Mouse (Mus musculus): ENCODE results near the gene Ppp1r12a. TPM values are rescaled to one million over a fixed set of nuclear protein-coding genes. Genes with fewer than 3 reads are reported as not detected.
A peak's percentile ranks its signal among the peaks of the same experiment; 100 is the strongest.

Ppp1r12a gene
- 71.0 and 72.3 TPM in 2 replicates for polyA plus RNA-seq (2015; fragmentation: Nextera tagmentation; extraction: Ambion mirVana)

GRCm38 (mm10) chr10:108161261-108162256 is at the start of gene Ppp1r12a:
TSS of gene Ppp1r12a (plus strand) at chr10:108162193.
- Histone ChIP-seq H3K27ac (replicated peaks) (peak within 1 kb of the TSS; percentile 99), H3K4me1 (replicated peaks) (peaks cover 30% of the 10 kb centered on the region), H3K27me3 (no peaks in the 10 kb centered on the region), H3K9me3 (no peaks in the 10 kb centered on the region), H3K36me3 (no peaks in the 10 kb centered on the region), H3K4me2 (peak within 1 kb of the TSS; percentile 69), H3K9ac (peak within 1 kb of the TSS; percentile 100), H3K4me3 (peak within 1 kb of the TSS; percentile 99)
- peak; percentile 97 for ATAC-seq (ENCODE audit: low FRiP score, low read depth)
- WGBS, result under 1% methylated on average over 78 of the region's 89 CpGs

DNA sequence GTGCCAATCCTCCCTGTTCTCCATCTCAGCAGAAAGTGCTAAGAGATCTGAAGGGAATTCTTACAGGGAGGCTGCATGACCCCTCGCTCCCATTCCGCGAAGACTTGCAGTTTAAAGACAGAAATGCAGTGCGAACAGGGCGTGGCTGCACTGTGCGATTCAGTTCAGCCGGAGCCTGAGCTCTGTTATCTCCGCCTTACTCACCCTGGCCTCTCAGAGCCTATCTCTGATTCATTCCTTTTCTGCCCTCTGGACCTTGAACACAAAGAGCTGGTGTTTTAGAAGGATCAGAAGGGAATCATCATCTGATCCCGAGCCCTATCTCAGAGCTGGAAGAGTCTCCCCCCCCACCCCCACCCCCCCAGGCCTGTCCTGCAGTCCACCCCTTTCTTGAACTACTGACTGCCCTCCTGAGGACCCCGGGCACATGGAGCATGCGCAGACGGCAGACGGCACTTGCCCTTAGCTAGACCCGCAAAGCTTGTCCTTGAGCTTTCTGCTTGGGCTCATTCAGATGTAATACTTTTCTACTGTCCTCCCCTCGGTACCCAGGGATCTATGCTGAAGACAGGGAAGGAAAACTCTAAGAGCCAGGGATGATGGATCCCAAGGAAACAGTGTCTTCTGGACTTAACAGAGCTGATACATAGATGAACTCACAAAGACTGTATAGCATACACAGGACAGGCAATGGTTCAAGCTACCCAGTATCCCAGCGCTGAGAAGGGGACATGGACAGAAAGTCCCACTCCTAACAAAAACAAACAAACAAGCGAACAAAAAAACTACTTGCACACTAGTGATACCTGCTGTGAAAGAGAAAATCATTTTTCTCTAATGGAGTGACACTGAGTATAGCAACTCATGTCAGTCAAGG is 48.4 kb upstream of the Ppp1r12a start:
- ATAC-seq (ENCODE audit: low FRiP score, low read depth), result peak; percentile 61; the same call in 1 of the 2 replicates
- H3K4me2 ChIP-seq, result peak overlapping the region; percentile 52
- H3K4me3 ChIP-seq, result peak overlapping the region; percentile 28
- no peaks in the 10 kb centered on the region for H3K36me3 ChIP-seq
- 0 out of 2 replicates have a peak overlapping the region, but pooled peaks have one; percentile 20 for H3K9ac ChIP-seq
- no peaks in the 10 kb centered on the region for H3K9me3 ChIP-seq
- no peak overlapping the region for H3K27ac ChIP-seq (replicated peaks)
- H3K4me1 ChIP-seq (replicated peaks), result no peaks in the 10 kb centered on the region
- 46% methylated on average over 17 of the region's 17 CpGs for WGBS
- H3K27me3 ChIP-seq, result no peaks in the 10 kb centered on the region

DNA sequence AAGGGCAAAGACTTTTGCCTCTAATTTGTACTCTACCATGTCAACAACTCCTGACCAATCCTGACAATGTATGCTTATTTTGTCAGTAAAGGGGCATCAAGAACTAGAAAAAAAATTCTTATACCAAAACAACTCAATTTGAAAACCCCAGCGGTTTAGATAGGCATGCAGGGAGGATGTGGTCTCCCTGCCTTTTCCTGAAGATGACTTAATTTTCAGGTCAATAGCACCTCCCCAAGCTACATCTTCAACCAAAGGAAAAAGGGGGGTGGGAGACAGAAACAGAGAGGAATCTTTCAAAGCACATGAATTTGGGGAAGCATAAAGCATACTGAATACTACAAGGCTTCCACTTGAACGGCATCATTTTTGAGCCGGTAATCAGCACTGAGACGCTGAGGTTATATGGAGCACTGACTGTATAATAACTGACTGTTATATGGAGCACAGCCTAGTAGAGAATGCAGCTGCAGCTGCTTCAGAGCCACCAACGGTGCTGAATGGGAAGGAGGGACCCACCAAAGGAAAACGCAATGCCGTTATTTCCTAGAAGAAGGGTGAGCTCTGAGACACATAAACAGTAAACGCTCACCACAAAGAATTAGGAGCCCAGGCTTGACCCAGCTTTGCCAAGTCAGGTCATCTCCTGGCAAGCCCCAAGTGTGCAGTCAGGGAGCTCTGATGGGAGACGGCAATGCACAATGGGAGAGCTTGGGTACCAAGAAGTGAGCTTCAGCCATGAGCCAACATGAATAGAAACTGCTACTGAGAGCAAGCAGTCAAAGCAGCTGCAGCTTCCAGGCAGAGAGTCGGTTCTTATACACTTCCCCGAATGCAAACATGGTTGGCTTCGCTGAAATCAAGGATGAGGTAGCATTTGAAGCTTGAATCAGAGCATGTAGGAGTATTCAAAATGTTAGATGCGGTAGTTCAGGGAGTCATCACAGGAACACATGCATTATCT is 43.5 kb upstream of the Ppp1r12a start:
- 80% methylated on average over 13 of the region's 13 CpGs for WGBS
- H3K9me3 ChIP-seq, result no peaks in the 10 kb centered on the region
- ATAC-seq (ENCODE audit: low FRiP score, low read depth), result no peak

DNA sequence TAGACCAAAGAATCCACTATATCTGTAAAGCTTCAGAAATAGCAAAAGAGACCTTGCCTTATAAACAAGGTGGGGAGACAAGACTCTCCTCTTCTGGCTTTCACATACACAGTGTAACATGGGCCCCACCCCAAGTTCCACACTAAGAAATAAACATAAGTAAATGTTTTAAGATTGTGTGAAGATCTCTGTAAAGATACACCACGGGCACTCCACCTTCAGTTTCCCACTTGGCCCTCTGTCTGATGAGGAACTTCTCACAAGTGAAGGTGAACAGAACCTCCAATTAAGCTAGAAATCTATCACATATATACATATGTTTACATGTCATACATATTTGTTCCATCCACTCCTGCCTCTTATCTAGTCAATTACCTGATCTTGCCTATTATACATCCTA is 42.6 kb upstream of the Ppp1r12a start:
- Histone ChIP-seq H3K36me3 (no peaks in the 10 kb centered on the region), H3K9me3 (no peaks in the 10 kb centered on the region), H3K4me2 (no peak overlapping the region), H3K9ac (no peak overlapping the region), H3K4me1 (replicated peaks) (no peaks in the 10 kb centered on the region), H3K27ac (replicated peaks) (no peak overlapping the region), H3K4me3 (no peak overlapping the region), H3K27me3 (no peaks in the 10 kb centered on the region)
- WGBS, result 85% methylated on average over 1 of the region's 1 CpGs
- no peak for ATAC-seq (ENCODE audit: low FRiP score, low read depth)

More for the DNA sequence above, 43.5 kb upstream of the Ppp1r12a start:
- Histone ChIP-seq H3K36me3 (no peaks in the 10 kb centered on the region), H3K4me1 (replicated peaks) (no peaks in the 10 kb centered on the region), H3K4me2 (no peak overlapping the region), H3K9ac (no peak overlapping the region), H3K27me3 (no peaks in the 10 kb centered on the region), H3K27ac (replicated peaks) (no peak overlapping the region), H3K4me3 (no peak overlapping the region)

GRCm38 (mm10) chr10:108124934-108125599 is 36.9 kb upstream of the Ppp1r12a start:
- H3K4me2 ChIP-seq, result no peak overlapping the region
- no peak overlapping the region for H3K27ac ChIP-seq (replicated peaks)
- WGBS, result 74% methylated on average over 3 of the region's 3 CpGs
- no peaks in the 10 kb centered on the region for H3K27me3 ChIP-seq
- H3K4me3 ChIP-seq, result no peak overlapping the region
- H3K9me3 ChIP-seq, result no peaks in the 10 kb centered on the region
- no peaks in the 10 kb centered on the region for H3K4me1 ChIP-seq (replicated peaks)
- ATAC-seq (ENCODE audit: low FRiP score, low read depth), result no peak
- no peak overlapping the region for H3K9ac ChIP-seq
- H3K36me3 ChIP-seq, result no peaks in the 10 kb centered on the region

GRCm38 (mm10) chr10:108129167-108129566 is 32.8 kb upstream of the Ppp1r12a start:
- no peaks in the 10 kb centered on the region for H3K36me3 ChIP-seq
- no peaks in the 10 kb centered on the region for H3K27me3 ChIP-seq
- H3K27ac ChIP-seq (replicated peaks), result no peak overlapping the region
- no peak overlapping the region for H3K4me3 ChIP-seq
- H3K9me3 ChIP-seq, result no peaks in the 10 kb centered on the region
- no peak overlapping the region for H3K4me2 ChIP-seq
- no peak for ATAC-seq (ENCODE audit: low FRiP score, low read depth)
- H3K4me1 ChIP-seq (replicated peaks), result no peaks in the 10 kb centered on the region
- no peak overlapping the region for H3K9ac ChIP-seq
- WGBS, result 90% methylated on average over 3 of the region's 3 CpGs

- Histone ChIP-seq H3K27me3 (no peaks in the 10 kb centered on the region), H3K4me1 (replicated peaks) (no peaks in the 10 kb centered on the region), H3K9ac (no peak overlapping the region), H3K4me2 (no peak overlapping the region), H3K9me3 (no peaks in the 10 kb centered on the region), H3K4me3 (no peak overlapping the region), H3K27ac (replicated peaks) (no peak overlapping the region), H3K36me3 (no peaks in the 10 kb centered on the region)
- ATAC-seq (ENCODE audit: low FRiP score, low read depth), result no peak
- 82% methylated on average over 6 of the region's 6 CpGs for WGBS
Observed at GRCm38 (mm10) chr10:108131858-108132257, 30.1 kb upstream of the Ppp1r12a start.

GRCm38 (mm10) chr10:108133253-108133652 is 28.7 kb upstream of the Ppp1r12a start:
- no peaks in the 10 kb centered on the region for H3K27me3 ChIP-seq
- H3K9ac ChIP-seq, result no peak overlapping the region
- H3K4me3 ChIP-seq, result no peak overlapping the region
- peak overlapping the region; percentile 64 for H3K27ac ChIP-seq (replicated peaks)
- H3K4me1 ChIP-seq (replicated peaks), result no peaks in the 10 kb centered on the region
- H3K4me2 ChIP-seq, result 0 out of 2 replicates have a peak overlapping the region, but pooled peaks have one; percentile 15
- no peaks in the 10 kb centered on the region for H3K36me3 ChIP-seq
- H3K9me3 ChIP-seq, result no peaks in the 10 kb centered on the region
- 68% methylated on average over 6 of the region's 6 CpGs for WGBS
- peak; percentile 79 for ATAC-seq (ENCODE audit: low FRiP score, low read depth)

GRCm38 (mm10) chr10:108133745-108134144 is 28.2 kb upstream of the Ppp1r12a start:
- Histone ChIP-seq H3K27ac (replicated peaks) (peak overlapping the region; percentile 64), H3K4me2 (0 out of 2 replicates have a peak overlapping the region, but pooled peaks have one; percentile 15)

DNA sequence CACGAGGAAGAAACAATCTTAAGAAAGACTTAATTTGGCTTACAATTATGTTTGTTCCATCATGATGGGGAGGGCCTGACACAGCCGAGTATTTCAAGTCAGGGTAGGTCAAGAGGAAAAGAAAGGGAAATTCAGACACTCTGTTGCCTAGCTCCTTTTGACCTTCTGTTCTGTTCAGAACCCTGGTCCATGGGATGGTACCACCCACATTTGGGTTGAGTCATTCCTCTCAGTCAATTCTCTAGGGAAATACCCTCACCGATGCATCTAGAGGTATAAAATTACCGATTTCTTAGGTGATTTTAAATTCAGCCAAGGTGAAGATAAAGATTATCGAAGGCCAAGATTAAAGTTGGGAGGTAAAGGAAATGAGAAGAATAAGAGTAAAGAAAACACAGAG is 23.6 kb upstream of the Ppp1r12a start:
- Histone ChIP-seq H3K9ac (no peak overlapping the region), H3K4me2 (no peak overlapping the region), H3K9me3 (no peaks in the 10 kb centered on the region), H3K27me3 (no peaks in the 10 kb centered on the region), H3K4me1 (replicated peaks) (no peaks in the 10 kb centered on the region), H3K36me3 (no peaks in the 10 kb centered on the region), H3K27ac (replicated peaks) (no peak overlapping the region), H3K4me3 (no peak overlapping the region)
- ATAC-seq (ENCODE audit: low FRiP score, low read depth), result no peak
- WGBS, result 86% methylated on average over 5 of the region's 5 CpGs

More at GRCm38 (mm10) chr10:108133745-108134144, 28.2 kb upstream of the Ppp1r12a start:
- H3K36me3 ChIP-seq, result no peaks in the 10 kb centered on the region
- no peaks in the 10 kb centered on the region for H3K27me3 ChIP-seq
- H3K9me3 ChIP-seq, result no peaks in the 10 kb centered on the region
- no peak overlapping the region for H3K4me3 ChIP-seq
- WGBS, result 41% methylated on average over 5 of the region's 5 CpGs
- H3K9ac ChIP-seq, result no peak overlapping the region
- ATAC-seq (ENCODE audit: low FRiP score, low read depth), result peak; percentile 90
- no peaks in the 10 kb centered on the region for H3K4me1 ChIP-seq (replicated peaks)
